Mouse (Mus musculus) liver, embryonic 14.5 days (tissue): ENCODE data around the gene Rarres2. TPM values are rescaled to one million over a fixed set of nuclear protein-coding genes. Genes with fewer than 3 reads are reported as not detected.

ENCODE experiments used
- ATAC-seq: fragments of 200-750 bp; cut with Nextera tagmentation; 2 replicates; pipeline ENCODE4 v1.8.0; 2017; ENCODE audit warnings: moderate number of reproducible peaks, mild to moderate bottlenecking, moderate library complexity; ENCODE audit not compliant: insufficient read depth
- DNase-seq, 3 experiments: peaks; one replicate each; pipeline ENCODE4 v3.0.0-alpha.2; 2012 to 2013; ENCODE audit warnings: low read depth in 3 of 3, low spot score in 3 of 3
- H3K27ac ChIP-seq: fragments of 300-500 bp; sonication (generic); 2 replicates; pipeline ENCODE4 v1.5.1; 2014; ENCODE audit warnings: moderate library complexity, mild to moderate bottlenecking, control low read depth, inconsistent platforms
- H3K27me3 ChIP-seq: fragments of 300-500 bp; sonication (generic); 2 replicates; pipeline ENCODE4 v1.6.1; 2014; ENCODE audit warnings: mild to moderate bottlenecking, low read length, moderate library complexity; ENCODE audit not compliant: control insufficient read depth, insufficient read depth
- H3K36me3 ChIP-seq: fragments of 300-500 bp; sonication (generic); replicated peaks from 2 replicates; pipeline ENCODE4 v1.6.1; 2014; ENCODE audit warnings: low read depth; ENCODE audit not compliant: control insufficient read depth, insufficient read depth
- H3K4me1 ChIP-seq, 2 experiments: fragments of 200-500 bp in 1 of 2; fragments of 300-500 bp in 1 of 2; sonication (generic) in 1 of 2; replicated peaks; 2 replicates each; pipeline ENCODE4 v1.6.1; 2012 to 2014; ENCODE audit warnings: antibody characterized with exemption in 1 of 2, inconsistent platforms in 1 of 2, low read length in 1 of 2; ENCODE audit not compliant: control insufficient read depth in 2 of 2, insufficient read depth in 2 of 2
- H3K4me2 ChIP-seq: fragments of 300-500 bp; sonication (generic); 2 replicates; pipeline ENCODE4 v1.6.1; 2014; ENCODE audit warnings: low read depth, mild to moderate bottlenecking, control low read depth, moderate library complexity
- H3K4me3 ChIP-seq, 2 experiments: fragments of 200-500 bp in 1 of 2; fragments of 300-500 bp in 1 of 2; sonication (generic) in 1 of 2; 2 replicates each; pipeline ENCODE4 v1.5.1; 2012 to 2014; ENCODE audit warnings: low read depth in 2 of 2, low read length in 2 of 2, mild to moderate bottlenecking in 2 of 2, control low read depth in 1 of 2, inconsistent platforms in 1 of 2, moderate library complexity in 1 of 2; ENCODE audit not compliant: insufficient read depth in 1 of 2
- H3K9ac ChIP-seq: fragments of 300-500 bp; sonication (generic); replicated peaks from 2 replicates; pipeline ENCODE4 v1.6.1; 2014; ENCODE audit warnings: mild to moderate bottlenecking, control low read depth, moderate library complexity
- H3K9me3 ChIP-seq: fragments of 300-500 bp; sonication (generic); 2 replicates; pipeline ENCODE4 v1.6.1; 2016; ENCODE audit warnings: low read length, mixed read lengths; ENCODE audit not compliant: control insufficient read depth
- CTCF ChIP-seq: IDR thresholded peaks from 2 replicates; pipeline ENCODE4 v1.5.1; 2016; ENCODE audit warnings: antibody characterized with exemption, low read depth, control low read depth
- EP300 ChIP-seq: IDR thresholded peaks from 2 replicates; pipeline ENCODE4 v1.6.1; 2016; ENCODE audit warnings: antibody characterized with exemption, low read depth
- WGBS: fragments of 180-500 bp; shearing (Covaris S2); extraction: QIAGEN DNeasy Blood & Tissue Kit; methylation state at CpG from one replicate; pipeline ENCODE4 v1.1.7; 2014; ENCODE audit not compliant: insufficient replicate concordance; 5-methylcytosine and 5-hydroxymethylcytosine counted together
- polyA plus RNA-seq, 2 experiments: library from polyadenylated mRNA; depleted of rRNA in 1 of 2; stranded (reverse) in 1 of 2; unstranded in 1 of 2; fragments of >200 nt; fragmentation: Nextera tagmentation in 1 of 2; extraction: Ambion mirVana in 1 of 2; gene quantifications; 2 replicates each; pipeline versions ENCODE4 v1.2.1 to v1.2.3; 2012 to 2014

Gene Rarres2
- polyA plus RNA-seq, 2 experiments, result 11.3 to 16.3 TPM

GRCm38 (mm10) chr6:48565693-48566310 lies 6.8 kb downstream of the Rarres2 start:
- Histone ChIP-seq H3K9ac (no peak overlapping the region), H3K4me2 (no peak overlapping the region), H3K4me1 (no peaks in the 10 kb centered on the region), H3K27ac (no peak overlapping the region), H3K9me3 (no peaks in the 10 kb centered on the region), H3K27me3 (no peaks in the 10 kb centered on the region), H3K4me3 (no peak overlapping the region), H3K36me3 (no peaks in the 10 kb centered on the region)
- WGBS, result 72% methylated on average over 4 of the region's 4 CpGs
- no peak for ATAC-seq
- DNase-seq, result no peak
- TF ChIP-seq CTCF (no peak), EP300 (no peak)

DNA sequence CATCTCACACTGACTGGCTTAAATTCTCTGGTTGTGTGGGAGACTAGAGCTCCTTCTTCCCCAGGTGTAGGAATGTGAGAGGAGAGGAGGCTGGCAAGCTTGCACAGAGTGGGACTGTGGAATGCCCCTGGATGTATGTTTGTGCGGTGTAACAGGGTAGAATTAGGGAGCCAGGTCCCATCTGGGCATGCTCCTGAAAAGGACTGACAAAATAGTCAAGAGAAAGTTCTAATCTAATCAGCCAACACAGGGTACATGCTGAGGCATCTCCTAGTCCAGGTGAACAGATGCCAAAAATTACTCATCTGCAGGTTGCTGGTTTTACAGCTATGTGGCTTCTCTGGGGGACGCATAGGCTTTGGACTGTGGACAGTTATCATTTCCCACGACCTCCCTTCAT lies 16.6 kb downstream of the Rarres2 start:
- no peak overlapping the region for H3K4me2 ChIP-seq
- H3K36me3 ChIP-seq, result no peaks in the 10 kb centered on the region
- H3K27ac ChIP-seq, result no peak overlapping the region
- no peaks in the 10 kb centered on the region for H3K9me3 ChIP-seq
- DNase-seq (no peak), ATAC-seq (no peak)
- no peak overlapping the region for H3K9ac ChIP-seq
- no peak overlapping the region for H3K4me3 ChIP-seq
- WGBS, result 64% methylated on average over 3 of the region's 3 CpGs
- H3K4me1 ChIP-seq, result peaks cover 0 to 10% of the 10 kb centered on the region in 2 experiments; a peak in 3 of 4 replicates
- TF ChIP-seq CTCF (no peak), EP300 (no peak)
- H3K27me3 ChIP-seq, result no peaks in the 10 kb centered on the region

DNA sequence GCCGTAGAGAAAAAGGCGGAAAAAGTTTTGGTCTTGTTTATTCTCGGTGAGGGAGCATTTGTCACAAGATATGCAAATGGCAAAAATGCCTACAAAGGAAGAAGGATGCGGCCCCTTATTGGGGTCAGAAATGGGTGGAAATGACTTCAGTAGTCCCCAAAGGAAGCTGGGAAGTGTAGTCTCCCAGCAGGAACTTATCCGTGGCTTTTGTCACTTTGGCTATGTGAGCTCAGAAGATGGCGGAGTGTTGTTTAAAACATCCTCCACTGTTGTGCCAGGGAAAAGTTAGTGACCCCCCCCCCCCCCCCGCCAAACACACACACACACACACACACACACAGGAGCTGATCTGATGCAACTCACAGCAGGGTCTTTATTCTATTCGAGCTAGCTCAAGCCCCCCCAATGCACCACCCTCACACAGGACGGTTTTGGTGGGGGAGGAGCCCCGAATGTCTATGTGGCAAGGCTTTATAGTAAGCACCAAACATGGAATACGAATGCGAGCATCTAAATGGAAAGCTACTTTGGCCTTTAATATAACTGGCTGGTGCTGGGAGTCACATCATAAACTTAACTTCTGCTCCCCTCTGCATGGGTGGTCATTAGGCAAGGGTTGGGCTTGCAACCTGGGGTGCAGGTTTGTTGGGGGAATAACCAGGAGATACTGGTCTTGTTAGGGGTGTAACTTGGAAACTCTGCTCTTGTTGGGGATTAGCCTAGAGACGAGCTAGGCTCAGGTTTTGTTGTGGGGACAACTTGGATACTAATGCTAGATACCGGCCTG lies 17.3 kb downstream of the Rarres2 start:
- Histone ChIP-seq H3K36me3 (no peaks in the 10 kb centered on the region), H3K27me3 (no peaks in the 10 kb centered on the region), H3K4me3 (peak overlapping the region; percentile 52 to 56), H3K27ac (peak overlapping the region; percentile 56), H3K4me2 (peak overlapping the region; percentile 74), H3K9ac (peak overlapping the region; percentile 47), H3K4me1 (peaks cover 0 to 10% of the 10 kb centered on the region in 2 experiments; a peak in 3 of 4 replicates), H3K9me3 (no peaks in the 10 kb centered on the region)
- DNase-seq, result peak in 2 of 3 experiments; percentile 17 to 24
- ATAC-seq, result peak; percentile 56; the same call in 1 of the 2 replicates
- 31% methylated on average over 13 of the region's 14 CpGs for WGBS
- TF ChIP-seq EP300, result no peak
- TF ChIP-seq CTCF, result no peak

- ATAC-seq (peak; percentile 86), DNase-seq (peak; percentile 61 to 68 (median 65))
- H3K27ac ChIP-seq, result peak within 1 kb of the TSS; percentile 56
- no peaks in the 10 kb centered on the region for H3K9me3 ChIP-seq
- H3K4me3 ChIP-seq, result peak within 1 kb of the TSS; percentile 52 to 56
- no peaks in the 10 kb centered on the region for H3K36me3 ChIP-seq
- TF ChIP-seq EP300, result no peak; the same call in 1 of the 2 replicates
- TF ChIP-seq CTCF, result no peak
- 2% methylated on average over 39 of the region's 39 CpGs for WGBS
- peaks cover 0 to 10% of the 10 kb centered on the region in 2 experiments; a peak in 3 of 4 replicates for H3K4me1 ChIP-seq
- peak within 1 kb of the TSS; percentile 74 for H3K4me2 ChIP-seq
- H3K27me3 ChIP-seq, result no peaks in the 10 kb centered on the region
- peak within 1 kb of the TSS; percentile 54 for H3K9ac ChIP-seq
Measured at GRCm38 (mm10) chr6:48554280-48555103, 18.1 kb downstream of the Rarres2 start, which contains the start of gene Lrrc61. Gene Lrrc61 (plus strand): TSS chr6:48554796.
